Mouse (Mus musculus) brown adipose tissue, adult 24 weeks (tissue): Measurements from ENCODE around the gene Cdr2l. TPM values are rescaled to one million over a fixed set of nuclear protein-coding genes. Genes with fewer than 3 reads are reported as not detected.

Experiments used
- H3K27ac ChIP-seq: fragments of 200-500 bp; replicated peaks from 2 replicates; pipeline ENCODE4 v1.5.1; 2012; ENCODE audit warnings: low read depth, mild to moderate bottlenecking, low read length
- H3K4me1 ChIP-seq: fragments of 200-500 bp; 2 replicates; pipeline ENCODE4 v1.6.1; 2012; ENCODE audit warnings: low read length, mixed read lengths; ENCODE audit not compliant: control insufficient read depth, insufficient read depth, insufficient read length
- H3K4me3 ChIP-seq: fragments of 200-500 bp; 2 replicates; pipeline ENCODE4 v1.5.1; 2012; ENCODE audit warnings: low read depth, mild to moderate bottlenecking, low read length, moderate library complexity; ENCODE audit not compliant: insufficient read depth
- polyA plus RNA-seq: library from polyadenylated mRNA; stranded (reverse); fragments of >200 nt; gene quantifications from 2 replicates; pipeline ENCODE4 v1.2.4, GENCODE M21; 2012; ENCODE audit not compliant: missing spikeins, insufficient read depth, insufficient read length

Cdr2l gene
- 1.9 and 2.1 TPM in 2 replicates for polyA plus RNA-seq

- peak within 1 kb of the TSS; percentile 52 for H3K27ac ChIP-seq
- H3K4me3 ChIP-seq = peak within 1 kb of the TSS; percentile 75
These were observed at the start of gene Cdr2l for GRCm38 (mm10) chr11:115381743-115382539. TSS of gene Cdr2l (plus strand) at chr11:115381916.

DNA sequence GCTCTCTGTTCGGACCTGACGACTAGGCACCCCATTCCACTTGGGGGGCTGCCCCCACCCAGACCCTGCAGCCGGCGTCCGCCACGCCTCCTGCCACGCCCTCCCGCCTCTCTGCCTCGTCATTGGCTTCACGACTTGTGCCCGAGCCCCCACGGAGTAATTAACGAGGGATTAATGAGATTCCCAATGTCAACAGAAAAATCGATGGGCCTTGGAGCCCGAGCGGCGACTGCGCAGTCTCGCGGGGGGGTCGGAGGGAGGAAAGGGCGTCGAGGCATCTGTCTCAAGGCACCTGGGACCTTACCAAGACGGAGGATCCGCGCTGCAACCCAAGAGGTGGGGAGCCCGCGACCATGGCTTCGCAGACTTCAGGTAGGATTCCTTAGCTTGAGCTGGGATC is 47.2 kb upstream of the Cdr2l start, which contains the start of gene Otop3:
Otop3 (plus strand) TSS at position 201 of the 400 bp plus-strand sequence.
- Histone ChIP-seq H3K4me1 (peaks cover 3% of the 10 kb centered on the region; the same call in 1 of the 2 replicates), H3K27ac (no peak within 1 kb of the TSS), H3K4me3 (no peak within 1 kb of the TSS)

More at GRCm38 (mm10) chr11:115381743-115382539, at the start of gene Cdr2l:
- H3K4me1 ChIP-seq = peaks cover 13% of the 10 kb centered on the region; the same call in 1 of the 2 replicates

DNA sequence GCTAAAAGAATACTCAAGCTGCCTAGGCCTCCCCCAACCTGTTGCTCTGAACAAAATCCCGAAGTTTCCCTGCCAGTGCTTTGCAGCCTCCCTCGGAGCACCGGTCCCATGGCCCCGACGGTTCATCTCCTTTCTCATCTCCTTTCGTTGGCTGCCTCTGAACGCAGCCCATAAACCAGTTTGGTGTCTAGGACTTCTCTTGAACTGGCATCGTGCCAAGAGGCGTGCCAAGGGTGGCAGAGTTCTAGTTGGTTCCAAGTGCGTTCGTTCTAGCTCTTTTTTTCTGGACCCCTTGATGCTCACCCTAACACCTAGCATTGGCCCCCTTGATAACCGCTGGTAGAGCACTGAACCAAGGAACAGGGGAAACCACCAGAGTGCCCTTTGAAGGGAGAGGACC is 46.5 kb upstream of the Cdr2l start:
- Histone ChIP-seq H3K27ac (no peak overlapping the region), H3K4me3 (no peak overlapping the region), H3K4me1 (peaks cover 3% of the 10 kb centered on the region; the same call in 1 of the 2 replicates)

DNA sequence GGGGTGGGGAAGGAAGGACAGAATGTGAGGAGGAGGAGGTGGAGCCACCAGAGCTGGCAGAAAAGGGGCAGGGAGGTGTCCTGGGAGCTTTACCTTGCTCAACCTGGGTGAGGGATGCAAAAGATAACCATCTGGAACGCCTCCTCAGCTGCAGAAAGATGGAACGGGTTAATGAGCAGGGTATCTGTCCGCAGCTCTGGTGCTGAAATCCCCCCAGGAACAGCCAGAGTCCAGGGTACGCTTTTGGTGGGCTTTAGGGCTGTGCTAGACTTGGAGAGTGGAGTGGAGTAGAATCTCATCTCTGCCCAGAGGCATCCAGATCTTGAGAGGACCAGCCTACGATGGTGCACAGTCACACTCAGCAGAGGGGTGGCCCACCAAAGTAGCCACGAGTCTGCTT is 45.6 kb upstream of the Cdr2l start:
- Histone ChIP-seq H3K27ac (no peak overlapping the region), H3K4me1 (peaks cover 3% of the 10 kb centered on the region; the same call in 1 of the 2 replicates), H3K4me3 (no peak overlapping the region)

- Histone ChIP-seq H3K27ac (no peak overlapping the region), H3K4me3 (no peak overlapping the region), H3K4me1 (peaks cover 3% of the 10 kb centered on the region; the same call in 1 of the 2 replicates)
These were observed 44.4 kb upstream of the Cdr2l start for GRCm38 (mm10) chr11:115337350-115337749.

DNA sequence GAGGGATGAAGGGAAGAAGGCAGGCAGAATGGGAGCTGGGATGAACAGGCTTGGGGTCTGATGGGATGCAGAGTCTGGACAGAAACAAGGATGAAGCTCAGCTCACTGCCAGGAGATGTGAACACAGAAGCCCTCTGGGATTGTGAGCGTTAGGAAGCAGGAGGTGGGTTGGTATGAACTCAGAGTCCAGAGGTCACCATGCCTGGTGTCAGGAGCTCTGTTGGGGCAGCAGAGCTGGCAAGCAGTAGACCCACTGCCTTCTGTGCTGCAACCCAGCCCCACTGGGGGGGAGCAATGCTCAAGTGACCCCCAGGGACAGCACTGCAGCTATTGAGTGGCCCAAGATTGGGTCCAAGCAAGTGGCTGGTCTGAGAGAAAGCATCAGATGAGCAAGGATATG is 43.9 kb upstream of the Cdr2l start:
- no peak overlapping the region for H3K27ac ChIP-seq
- H3K4me3 ChIP-seq = no peak overlapping the region
- peaks cover 3% of the 10 kb centered on the region; the same call in 1 of the 2 replicates for H3K4me1 ChIP-seq

- no peak overlapping the region for H3K27ac ChIP-seq
- H3K4me1 ChIP-seq = no peaks in the 10 kb centered on the region
- H3K4me3 ChIP-seq = no peak overlapping the region
These were observed 40.5 kb upstream of the Cdr2l start for GRCm38 (mm10) chr11:115341246-115341645.

GRCm38 (mm10) chr11:115341866-115342265 is 39.9 kb upstream of the Cdr2l start:
- Histone ChIP-seq H3K4me3 (no peak overlapping the region), H3K4me1 (no peaks in the 10 kb centered on the region), H3K27ac (no peak overlapping the region)

DNA sequence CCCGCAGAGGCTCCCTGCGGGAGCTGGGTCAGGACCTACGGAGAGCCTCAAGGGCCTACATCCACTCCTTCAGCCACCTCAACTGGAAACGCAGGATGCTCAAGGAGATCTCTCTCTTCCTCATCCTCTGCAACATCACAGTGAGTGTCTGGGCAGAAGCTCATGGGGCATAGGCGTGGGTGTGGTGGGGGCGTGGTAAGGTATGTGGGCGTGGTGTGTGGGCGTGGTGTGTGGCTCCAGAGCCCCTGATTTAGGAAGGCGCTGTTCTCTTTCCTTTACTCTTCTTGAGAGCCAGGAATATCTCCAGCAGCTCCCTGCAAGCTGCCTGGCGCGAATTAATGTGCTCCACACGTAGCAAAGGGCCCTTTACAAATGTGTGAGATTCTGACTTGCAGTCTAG is 36.7 kb upstream of the Cdr2l start:
- Histone ChIP-seq H3K4me3 (no peak overlapping the region), H3K27ac (no peak overlapping the region), H3K4me1 (no peaks in the 10 kb centered on the region)

GRCm38 (mm10) chr11:115345515-115345914 is 36.2 kb upstream of the Cdr2l start:
- no peak overlapping the region for H3K27ac ChIP-seq
- H3K4me1 ChIP-seq = no peaks in the 10 kb centered on the region
- H3K4me3 ChIP-seq = no peak overlapping the region

- Histone ChIP-seq H3K4me3 (no peak overlapping the region), H3K27ac (no peak overlapping the region), H3K4me1 (no peaks in the 10 kb centered on the region)
These were observed 33.0 kb upstream of the Cdr2l start for GRCm38 (mm10) chr11:115348681-115349248.

GRCm38 (mm10) chr11:115349976-115350375 is 31.7 kb upstream of the Cdr2l start:
- no peaks in the 10 kb centered on the region for H3K4me1 ChIP-seq
- no peak overlapping the region for H3K4me3 ChIP-seq
- no peak overlapping the region for H3K27ac ChIP-seq

DNA sequence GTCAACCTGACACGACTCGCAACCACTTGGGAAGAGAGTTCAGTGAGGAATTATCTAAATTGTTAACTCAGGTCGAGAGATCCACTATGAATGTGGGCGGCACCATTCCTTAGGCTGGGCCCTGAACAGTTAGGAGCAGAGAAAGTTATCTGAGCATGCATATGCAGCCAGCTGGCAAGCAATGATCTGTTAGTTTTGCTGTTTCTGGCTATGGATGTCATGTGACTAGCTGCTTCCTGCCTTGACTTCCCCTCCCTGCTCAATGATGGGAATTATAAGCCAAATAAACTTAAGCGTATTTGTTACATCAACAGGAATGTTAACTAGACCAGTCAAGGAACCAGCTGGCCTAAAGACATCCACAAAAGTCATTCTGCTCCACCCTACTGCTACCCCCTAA is 28.3 kb upstream of the Cdr2l start:
- Histone ChIP-seq H3K27ac (no peak overlapping the region), H3K4me1 (no peaks in the 10 kb centered on the region), H3K4me3 (no peak overlapping the region)

- no peaks in the 10 kb centered on the region for H3K4me1 ChIP-seq
- H3K27ac ChIP-seq = no peak overlapping the region
- no peak overlapping the region for H3K4me3 ChIP-seq
These were observed 27.5 kb upstream of the Cdr2l start for GRCm38 (mm10) chr11:115354183-115354582.

DNA sequence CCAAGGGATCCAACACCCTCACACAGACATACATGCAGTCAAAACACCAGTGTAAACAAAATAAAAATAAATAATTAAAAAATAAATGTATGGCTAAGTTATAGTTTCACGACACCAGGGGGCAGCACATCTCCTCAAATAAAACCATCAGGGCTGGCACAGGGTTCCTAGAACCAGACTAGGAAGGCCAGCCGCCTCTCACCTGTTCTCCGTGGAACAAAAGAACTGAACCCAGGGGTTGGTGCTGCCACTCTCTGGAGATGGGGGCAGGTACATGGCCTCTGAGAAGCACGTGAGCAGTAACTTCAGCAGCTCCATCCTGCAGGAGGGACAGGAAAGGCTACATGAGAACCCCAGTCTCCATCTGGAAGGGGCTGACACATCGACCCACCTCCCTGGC is 23.2 kb upstream of the Cdr2l start:
- H3K4me3 ChIP-seq = no peak overlapping the region
- no peak overlapping the region for H3K27ac ChIP-seq
- H3K4me1 ChIP-seq = 0 out of 2 replicates have a peak, but pooled peaks cover 2% of the 10 kb centered on the region
